Mouse (Mus musculus) heart, embryonic 12.5 days (tissue): ENCODE data around the gene Gpd1l. TPM values are rescaled to one million over a fixed set of nuclear protein-coding genes. Genes with fewer than 3 reads are reported as not detected.

ENCODE experiments used
- polyA plus RNA-seq: library from polyadenylated mRNA; unstranded; fragments of >200 nt; fragmentation: Nextera tagmentation; extraction: Ambion mirVana; gene quantifications from 2 replicates; pipeline ENCODE4 v1.2.1, GENCODE M21; 2016

Gene Gpd1l
- polyA plus RNA-seq, 1 experiment from 2014 or later, result 15.5 TPM

Other genes starting within 250 kb of the Gpd1l start
- 78.3 and 81.8 TPM in 2 replicates for gene Dync1li1, start 245.2 kb downstream of the Gpd1l start, polyA plus RNA-seq
- gene Cmtm6, start 202.9 kb downstream of the Gpd1l start, polyA plus RNA-seq, result 42.2 and 43.9 TPM in 2 replicates
- gene Cmtm7, start 152.1 kb downstream of the Gpd1l start, polyA plus RNA-seq, result 104 TPM in 2 replicates
- gene Cmtm8, start 89.8 kb downstream of the Gpd1l start, polyA plus RNA-seq, result 14.9 and 16.2 TPM in 2 replicates
- gene Osbpl10, start 44.6 kb upstream of the Gpd1l start, polyA plus RNA-seq, result 2.6 TPM in 2 replicates
- gene Rps27rt, start 48.8 kb upstream of the Gpd1l start, polyA plus RNA-seq, result 259 and 289 TPM in 2 replicates